Mouse (Mus musculus): ENCODE measurements around the gene Gm21698.
"Not testable (repeated sequence)": the region's sequence is repeated elsewhere in the genome, so short reads cannot be mapped to it uniquely, and the experiment has no call there.

DNA sequence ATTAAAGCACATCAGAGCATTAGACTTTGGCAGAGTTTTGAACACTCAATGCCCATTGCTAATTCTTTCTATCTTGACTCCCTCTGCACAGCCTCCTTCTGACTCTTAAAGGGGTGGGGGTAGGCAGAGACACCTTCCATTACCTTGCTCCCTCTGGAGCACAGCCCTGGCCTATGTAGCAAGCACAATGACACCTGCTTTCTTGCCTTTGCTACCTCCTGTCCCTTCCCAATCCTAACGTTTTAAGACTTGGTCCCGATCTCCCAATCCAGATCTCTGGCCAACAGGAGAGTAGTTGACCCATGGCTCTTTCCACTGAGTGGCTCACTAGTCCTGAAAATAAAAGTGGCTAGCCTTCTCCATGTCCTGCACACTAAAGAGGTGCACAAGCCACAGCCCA is 43.1 kb downstream of the Gm21698 start:
- not testable (repeated sequence) for TF ChIP-seq CTCF, EP300 (IDR thresholded peaks at IDR 0.05; ENCODE audit: low read depth)

All from liver, postnatal 0 days (tissue).